Mouse (Mus musculus) thymus, postnatal 4 days (tissue): ENCODE data around the gene Ppp2r5a.
"Not testable (repeated sequence)": the region's sequence is repeated elsewhere in the genome, so short reads cannot be mapped to it uniquely, and the experiment has no call there.

Experiments used
- DNase-seq: peaks from one replicate; pipeline ENCODE4 v3.0.0; 2021

The Ppp2r5a gene

GRCm38 (mm10) chr1:191403074-191403473 lies at the start of gene Ppp2r5a:
TSS of gene Ppp2r5a (minus strand) at chr1:191403272.
- DNase-seq = no peak

DNA sequence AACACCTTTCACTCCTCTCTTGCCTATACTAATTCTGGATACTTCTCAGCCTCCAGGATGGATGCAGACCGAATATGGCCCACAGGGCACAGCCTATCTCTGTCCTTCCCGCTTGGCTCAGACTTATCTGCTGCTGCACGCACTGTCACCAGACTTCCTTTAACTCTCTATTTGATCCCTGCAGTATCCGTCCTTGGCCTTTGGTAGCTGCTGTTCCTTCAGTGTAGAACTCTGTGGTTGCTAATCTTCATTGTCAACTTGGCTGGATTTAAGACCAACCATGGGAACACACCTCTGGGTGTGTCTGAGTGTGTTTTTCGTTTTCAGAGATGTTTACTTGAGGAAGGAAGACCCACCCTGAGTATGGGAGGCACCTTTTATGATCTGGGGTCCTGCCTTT lies 47.5 kb upstream of the Ppp2r5a start:
- no peak for DNase-seq

DNA sequence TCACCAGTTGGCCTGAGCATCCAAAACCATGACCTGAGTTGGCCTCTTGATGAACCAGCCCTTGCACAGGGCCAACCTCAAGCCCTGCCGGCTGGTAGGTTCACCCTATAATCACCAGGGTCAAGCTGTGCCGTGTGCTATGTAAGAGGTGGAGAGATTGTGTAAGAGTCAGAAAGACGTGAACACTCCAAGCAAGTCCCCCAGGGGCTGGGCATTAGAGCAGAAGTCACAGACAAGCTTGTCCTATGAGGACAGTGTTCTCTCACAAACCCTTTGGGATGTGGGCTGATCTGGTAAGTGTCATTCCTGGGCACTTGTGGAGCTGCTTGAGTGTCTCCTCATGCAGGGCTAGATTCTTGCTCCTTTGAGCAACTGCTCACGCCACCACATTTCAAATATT lies 46.5 kb upstream of the Ppp2r5a start:
- DNase-seq = no peak

GRCm38 (mm10) chr1:191447391-191448016 lies 44.4 kb upstream of the Ppp2r5a start:
- peak; percentile 54 for DNase-seq

DNA sequence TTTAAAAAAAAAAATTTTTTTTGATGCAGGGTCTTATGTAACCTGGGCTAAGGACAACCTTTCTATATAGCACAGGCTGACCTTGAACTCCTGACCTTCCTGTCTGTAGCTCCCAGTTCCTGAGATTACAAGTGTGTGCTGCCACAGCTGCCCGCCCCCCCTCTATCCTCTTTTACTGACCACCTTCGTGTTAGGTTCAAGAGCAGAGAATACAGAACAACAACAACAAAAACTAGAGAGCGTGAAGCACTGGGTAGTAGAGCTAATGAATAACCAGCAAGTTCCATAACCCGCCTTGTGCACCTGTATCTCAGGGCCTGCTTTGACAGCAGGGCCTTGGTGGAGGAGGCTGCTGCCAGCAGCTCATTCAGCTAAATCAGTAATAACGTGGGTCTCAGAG lies 43.2 kb upstream of the Ppp2r5a start:
- DNase-seq = peak; percentile 56

GRCm38 (mm10) chr1:191445831-191446258 lies 42.8 kb upstream of the Ppp2r5a start:
- peak; percentile 76 for DNase-seq

DNA sequence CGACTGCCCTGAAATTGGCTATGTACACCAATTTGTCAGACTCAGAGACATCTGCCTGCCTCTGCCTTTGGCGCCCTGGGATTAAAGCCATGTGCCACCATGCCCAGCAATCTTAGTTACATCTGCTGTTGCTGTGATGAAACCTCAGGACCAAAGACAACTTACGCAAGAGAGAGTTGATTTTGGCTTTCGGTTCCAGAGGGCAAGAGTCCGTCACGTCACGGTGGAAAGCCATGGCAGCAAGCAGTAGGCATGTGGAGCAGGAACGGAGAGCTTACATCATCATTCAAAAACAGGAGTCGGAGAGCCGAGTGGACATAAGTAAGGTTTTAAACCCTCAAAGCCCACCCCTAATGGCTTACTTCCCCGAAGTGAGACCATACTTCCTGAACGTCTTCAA lies 42.3 kb upstream of the Ppp2r5a start:
- DNase-seq = peak; percentile 41

GRCm38 (mm10) chr1:191444467-191444866 lies 41.4 kb upstream of the Ppp2r5a start:
- DNase-seq = no peak

DNA sequence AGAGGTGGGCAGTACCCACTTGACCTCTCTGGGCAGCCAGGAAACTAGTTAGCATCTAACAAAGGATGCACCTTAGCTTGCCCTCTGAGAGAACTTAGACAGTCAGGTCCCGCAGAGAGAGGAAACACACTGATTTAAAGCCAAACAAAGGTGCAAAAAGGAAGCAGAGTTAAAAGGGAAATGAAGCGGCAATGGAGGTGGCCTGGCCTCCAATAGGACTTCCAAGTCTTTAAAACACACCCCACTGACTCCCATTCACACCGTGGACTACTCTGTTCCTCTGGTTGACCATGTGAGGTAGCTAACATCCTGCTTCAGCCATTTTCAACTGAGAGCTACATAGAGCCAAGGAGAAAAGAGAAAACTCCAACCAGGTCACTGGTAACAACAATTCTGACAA lies 35.9 kb upstream of the Ppp2r5a start:
- DNase-seq = no peak

DNA sequence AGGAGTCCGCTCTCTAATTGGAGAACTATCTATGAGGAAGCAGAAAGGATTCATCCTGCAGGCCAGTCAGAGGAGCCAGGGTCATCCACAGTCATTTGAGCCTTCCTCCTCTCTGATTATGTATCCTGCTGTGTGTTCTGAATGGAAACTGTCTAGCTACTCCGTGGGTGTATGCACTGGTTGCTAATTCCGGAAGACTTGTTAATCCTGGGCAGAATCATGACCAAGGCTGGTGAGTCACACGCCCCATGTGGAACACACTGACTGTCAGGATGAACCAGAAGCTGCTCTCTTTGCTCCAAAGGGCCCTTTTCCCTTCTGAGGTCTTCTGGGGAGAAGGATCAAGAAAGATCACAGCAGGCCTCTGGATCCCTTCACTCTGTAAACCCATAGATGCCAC lies 35.5 kb upstream of the Ppp2r5a start:
- no peak for DNase-seq

DNA sequence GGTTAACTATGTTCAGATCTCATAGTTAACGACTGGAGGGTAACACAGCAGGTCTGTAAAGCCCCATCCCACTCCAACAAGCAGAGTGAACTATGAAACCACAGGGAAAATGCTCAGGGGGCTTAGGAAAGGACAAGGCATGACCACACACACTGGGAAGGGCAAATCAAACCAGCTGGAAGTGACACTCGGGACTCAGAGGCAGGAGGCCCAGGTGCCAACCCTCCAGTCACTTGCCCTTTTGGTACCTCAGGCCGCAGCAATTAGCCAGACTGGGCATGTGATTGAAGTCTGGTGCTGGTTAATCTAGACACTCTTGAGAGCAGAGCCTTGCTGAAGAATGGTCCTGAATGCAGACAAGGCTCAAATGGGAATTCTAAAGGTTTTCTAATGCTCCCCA lies 33.6 kb upstream of the Ppp2r5a start:
- no peak for DNase-seq

- DNase-seq = no peak
These were observed 32.3 kb upstream of the Ppp2r5a start for GRCm38 (mm10) chr1:191435359-191435758.

- no peak for DNase-seq
These were observed 29.5 kb upstream of the Ppp2r5a start for GRCm38 (mm10) chr1:191432531-191432930.

DNA sequence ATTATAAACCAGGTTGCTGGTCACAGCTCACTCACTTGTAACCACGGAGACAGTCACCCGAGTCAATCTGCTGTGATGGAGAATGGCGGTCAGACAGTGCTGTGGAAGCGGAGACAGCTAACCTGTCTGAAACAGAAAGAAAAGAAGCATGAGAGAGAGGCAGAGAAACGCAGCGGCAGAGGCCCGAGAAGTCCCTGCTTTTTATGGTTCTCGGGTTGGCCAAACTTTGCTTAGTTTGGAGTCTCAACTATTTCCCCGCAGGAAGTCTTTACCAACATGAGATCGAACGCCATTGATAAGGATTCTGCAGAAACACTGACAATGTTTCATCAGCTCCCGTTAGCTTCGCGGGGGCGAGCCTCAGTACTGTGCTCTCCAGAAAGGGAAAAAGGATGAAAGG lies 29.0 kb upstream of the Ppp2r5a start:
- no peak for DNase-seq

DNA sequence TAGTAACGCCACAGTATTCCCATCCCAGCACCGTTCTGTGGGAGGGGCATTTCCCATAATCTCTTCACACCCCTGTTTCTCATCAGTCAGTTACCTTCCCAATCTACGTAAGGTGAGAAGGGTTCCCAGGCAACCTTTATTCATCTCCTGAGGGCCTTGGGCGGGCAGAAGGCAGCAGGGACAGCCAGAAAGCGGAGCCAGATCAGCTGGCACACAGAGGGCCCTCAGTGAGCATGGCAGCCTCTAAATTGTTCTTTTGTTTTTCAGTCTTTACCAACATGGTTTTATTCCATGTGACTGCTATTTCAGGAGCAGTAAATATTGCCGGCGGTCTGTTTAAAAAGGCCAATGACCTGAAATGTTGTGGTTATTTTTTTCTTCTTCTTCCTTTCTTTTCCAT lies 27.0 kb upstream of the Ppp2r5a start:
- DNase-seq = no peak

- DNase-seq = no peak
These were observed 22.8 kb upstream of the Ppp2r5a start for GRCm38 (mm10) chr1:191425884-191426283.

DNA sequence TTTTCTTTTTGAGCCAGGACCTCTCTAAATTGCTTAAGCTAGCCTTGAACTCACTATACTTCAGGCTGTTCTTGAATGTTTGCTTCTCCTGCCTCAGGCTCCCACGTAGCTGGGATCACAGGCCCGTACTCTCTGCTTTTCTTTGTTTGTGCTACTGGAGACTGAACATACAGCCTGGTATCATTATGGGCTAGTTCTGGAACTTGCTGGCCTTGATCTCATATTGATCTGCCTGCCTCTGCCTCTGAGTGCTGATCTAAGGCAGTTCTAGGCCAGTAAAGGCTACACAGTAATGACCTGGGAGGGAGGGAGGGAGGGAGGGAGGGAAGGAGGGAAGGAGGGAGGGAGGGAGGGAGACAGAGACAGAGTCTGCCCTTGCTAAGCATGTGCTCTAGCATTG lies 20.1 kb upstream of the Ppp2r5a start:
- no peak for DNase-seq

DNA sequence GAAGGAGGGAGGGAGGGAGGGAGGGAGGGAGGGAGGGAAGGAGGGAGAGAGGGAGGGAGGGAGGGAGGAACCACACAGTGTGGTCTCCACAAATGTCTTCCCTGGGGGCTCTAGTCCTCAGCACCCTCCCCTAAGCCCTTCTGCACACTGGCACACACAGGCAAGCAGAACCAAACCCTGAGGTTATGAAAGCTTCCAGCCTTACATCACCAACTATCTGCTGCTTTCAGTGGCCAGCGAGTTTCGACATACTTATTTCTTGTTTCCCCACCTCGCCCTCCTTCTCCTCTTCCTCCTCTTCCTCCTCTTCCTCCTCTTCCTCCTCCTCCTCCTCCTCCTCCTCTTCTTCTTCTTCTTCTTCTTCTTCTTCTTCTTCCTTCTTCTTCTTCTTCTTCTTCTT lies 19.6 kb upstream of the Ppp2r5a start:
- not testable (repeated sequence) for DNase-seq

DNA sequence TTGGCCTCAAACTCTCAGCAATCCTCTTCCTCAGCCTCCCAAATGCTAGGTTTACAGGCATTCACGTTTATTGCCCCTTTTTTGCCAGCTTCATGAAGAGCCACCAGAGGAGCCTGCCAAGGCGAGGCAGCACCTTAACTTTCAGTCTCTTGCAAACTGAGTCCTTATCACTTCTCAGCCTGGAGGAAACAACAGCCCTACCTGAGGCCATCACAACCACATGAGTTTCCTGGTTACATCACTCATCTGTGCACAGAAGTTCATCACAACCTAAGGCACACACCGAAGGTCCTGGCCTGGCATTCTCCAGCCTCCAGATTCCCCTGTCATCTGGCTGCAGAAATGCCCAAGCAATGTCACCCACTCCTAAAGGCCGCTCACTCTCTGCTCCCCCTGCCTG lies 19.1 kb upstream of the Ppp2r5a start:
- DNase-seq = peak; percentile 41

DNA sequence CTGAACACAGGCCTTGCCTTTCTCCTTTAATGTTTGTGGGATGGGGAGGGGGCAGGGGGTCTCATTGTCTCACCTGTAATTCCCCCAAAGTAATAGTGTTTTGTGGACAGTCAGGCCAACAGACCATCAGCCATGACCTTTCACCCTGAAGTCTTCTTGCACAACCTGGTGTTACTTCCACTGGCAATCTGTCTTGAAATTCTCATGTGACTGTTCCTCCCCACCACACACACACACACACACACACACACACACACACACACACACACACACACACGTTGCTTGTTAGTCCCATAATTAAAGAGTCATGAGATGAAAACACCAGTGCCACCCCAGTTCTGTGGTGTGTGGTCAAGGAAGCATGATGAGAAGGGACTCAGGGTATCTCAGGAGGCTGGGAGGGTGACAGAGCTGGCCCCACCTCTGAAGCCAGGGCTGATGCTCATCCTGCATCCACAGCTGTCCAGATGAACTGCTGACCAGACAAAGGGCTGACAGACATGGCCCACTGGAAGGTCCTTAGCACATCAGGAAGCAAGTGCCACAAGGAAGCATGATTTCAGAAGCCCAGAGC lies 18.4 kb upstream of the Ppp2r5a start:
- DNase-seq = no peak

GRCm38 (mm10) chr1:191420930-191421404 lies 17.9 kb upstream of the Ppp2r5a start:
- DNase-seq = peak; percentile 67

DNA sequence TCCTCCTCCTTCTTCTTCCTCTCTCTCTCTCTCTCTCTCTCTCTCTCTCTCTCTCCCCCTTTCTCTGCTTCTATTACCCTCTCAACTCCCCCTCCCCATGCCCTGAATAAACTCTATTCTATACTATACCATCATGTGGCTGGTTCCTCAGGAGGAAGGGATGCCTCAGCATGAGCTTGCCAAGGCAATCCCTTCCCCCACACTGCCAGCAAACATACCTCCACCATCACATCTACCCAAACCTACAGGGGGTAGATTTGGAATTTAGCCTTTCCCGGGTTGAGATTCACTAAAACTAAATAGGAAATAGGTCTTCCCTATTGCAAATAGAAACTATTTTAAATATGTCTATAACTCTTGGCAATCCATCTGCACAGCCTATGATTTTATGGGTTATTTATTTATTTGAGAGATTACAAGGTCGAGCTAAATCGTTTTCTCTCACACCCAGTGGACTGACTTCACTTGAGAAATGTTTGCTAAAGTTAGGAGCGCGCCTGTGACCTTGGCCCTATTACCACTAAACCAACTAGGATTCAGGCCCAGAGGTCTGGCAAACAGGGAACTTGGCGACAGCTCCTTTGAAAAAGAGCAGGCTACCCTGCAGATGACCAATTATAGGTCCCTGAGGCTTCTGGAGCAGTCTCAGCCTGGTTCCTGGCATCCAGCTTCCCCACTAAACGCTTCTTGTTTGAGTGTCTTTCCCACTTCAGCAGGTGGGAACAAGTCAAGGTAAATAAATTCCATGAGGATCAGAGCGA lies 17.1 kb upstream of the Ppp2r5a start:
- DNase-seq = no peak

DNA sequence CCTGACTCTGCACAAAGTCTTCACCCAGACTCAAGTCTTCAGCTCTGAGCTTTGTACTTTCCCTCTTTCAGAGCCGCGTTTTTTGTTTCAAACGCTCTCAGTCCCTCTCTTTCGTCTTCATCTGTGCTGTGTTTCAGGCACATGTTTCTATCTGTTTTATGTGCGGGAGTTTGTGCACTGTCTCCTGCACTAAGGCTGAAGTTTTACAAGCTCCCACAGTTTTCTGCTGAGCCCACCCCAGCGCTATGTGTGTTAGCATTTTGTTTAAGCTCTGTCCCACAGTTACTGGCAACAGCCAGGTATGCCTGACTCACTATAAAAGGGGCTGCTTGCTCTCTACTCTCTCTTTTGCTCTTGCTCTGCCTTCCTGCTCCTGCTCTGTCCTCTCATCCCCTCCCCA lies 16.3 kb upstream of the Ppp2r5a start:
- DNase-seq = no peak

DNA sequence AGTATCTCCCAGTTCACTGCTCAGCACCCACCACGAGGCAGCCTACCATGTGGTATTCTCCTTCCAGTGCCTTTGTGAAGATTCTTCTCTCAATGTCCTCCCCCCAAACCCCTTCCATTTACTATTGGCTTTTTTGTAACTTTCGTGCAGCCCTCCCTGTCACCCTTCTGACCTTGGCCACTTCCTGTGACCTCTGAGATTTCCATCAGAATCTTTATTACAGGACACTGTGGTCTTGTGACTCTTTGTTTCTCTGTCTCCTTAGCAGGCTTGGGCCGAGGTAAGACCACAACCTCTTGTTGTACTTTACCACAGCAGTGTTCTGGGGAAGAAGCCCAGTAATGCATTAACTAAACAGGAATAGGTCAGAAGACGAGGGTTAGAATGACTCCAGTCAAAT lies 15.9 kb upstream of the Ppp2r5a start:
- no peak for DNase-seq
